Mouse (Mus musculus): ENCODE results near the gene Rps6kc1. TPM values are rescaled to one million over a fixed set of nuclear protein-coding genes. Genes with fewer than 3 reads are reported as not detected.

Gene Rps6kc1
- total and polyA plus RNA-seq, 2 experiments = 8.1 to 9.2 TPM

DNA sequence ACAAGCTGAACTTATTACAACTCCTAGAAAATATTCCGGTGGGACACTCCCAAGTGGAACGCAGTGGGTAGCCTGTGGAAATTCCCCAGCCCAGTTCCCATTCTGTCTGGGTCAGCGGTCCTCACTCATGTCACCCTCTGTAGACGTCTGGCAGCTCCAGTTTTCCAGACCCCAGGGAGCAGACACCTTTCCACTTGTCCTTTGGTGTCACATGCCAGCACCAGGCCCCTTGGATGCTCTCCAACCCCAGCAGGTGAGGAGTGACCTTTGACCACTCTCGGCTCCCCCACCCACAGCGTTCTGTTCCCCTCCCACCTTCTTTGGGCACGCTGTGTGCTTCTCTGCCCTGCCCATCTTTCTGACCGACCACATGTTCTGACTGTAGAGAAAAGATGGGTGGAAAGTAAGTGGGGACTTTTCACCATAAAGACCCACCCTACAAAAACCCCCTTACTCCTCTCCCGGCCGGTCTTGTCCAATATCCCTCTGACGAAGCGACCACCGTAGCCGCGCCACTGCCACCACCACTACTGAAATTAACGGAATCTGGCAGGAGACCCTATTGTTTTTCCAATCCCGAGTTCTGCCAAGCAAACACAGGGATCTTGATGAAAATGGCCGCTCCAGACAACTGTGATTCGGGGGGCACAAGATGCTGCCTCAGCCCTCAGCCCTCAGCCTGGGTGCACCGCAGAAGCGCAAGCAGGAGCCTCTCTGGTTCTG is 246.6 kb downstream of the Rps6kc1 start:
- no peaks in the 10 kb centered on the region for H3K79me2 ChIP-seq (ENCODE audit: control insufficient read depth, insufficient read depth, low read length)
- DNase-seq (ENCODE audit: extremely low read depth, low read depth, low spot score) = no peak
- no peak overlapping the region for H3K27ac ChIP-seq (replicated peaks; ENCODE audit: insufficient read depth, low read depth, low read length)
- no peaks in the 10 kb centered on the region for H3K4me1 ChIP-seq (ENCODE audit: control insufficient read depth, insufficient read depth, low read length)
- no peak overlapping the region for H3K4me3 ChIP-seq (ENCODE audit: insufficient read depth, low read depth, low read length)
- 76% methylated on average over 21 of the region's 21 CpGs for WGBS
- H3K9ac ChIP-seq (ENCODE audit: low read depth, low read length) = no peak overlapping the region
- TF ChIP-seq CTCF (IDR thresholded peaks at IDR 0.05; ENCODE audit: low read depth, low read length) = no peak
- no peaks in the 10 kb centered on the region for H3K27me3 ChIP-seq (ENCODE audit: control insufficient read depth, insufficient read depth, low read length)
- H3K36me3 ChIP-seq (ENCODE audit: control insufficient read depth, insufficient read depth, low read length) = no peaks in the 10 kb centered on the region

DNA sequence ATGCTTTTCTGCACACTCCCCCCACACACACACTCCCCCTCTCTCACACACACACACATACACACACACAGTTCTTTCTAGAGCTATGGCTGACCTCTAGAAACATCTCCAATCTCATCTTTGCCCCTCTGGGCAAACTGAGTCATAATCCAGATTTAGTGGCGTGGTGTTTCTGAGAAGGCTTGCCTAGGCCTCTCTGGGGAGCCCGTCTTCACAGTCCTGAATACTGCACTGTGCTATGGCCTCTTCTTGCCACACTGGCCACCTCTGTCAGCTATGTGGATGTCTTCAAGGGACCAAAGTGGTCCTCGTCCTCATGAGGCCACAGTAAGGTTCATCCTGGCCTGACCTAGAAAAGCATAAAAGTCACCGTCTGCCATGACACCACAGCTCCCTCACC is 247.6 kb downstream of the Rps6kc1 start:
- no peak overlapping the region for H3K9ac ChIP-seq (ENCODE audit: low read depth, low read length)

GRCm38 (mm10) chr1:190662736-190663135 is 248.8 kb downstream of the Rps6kc1 start:
- Histone ChIP-seq H3K36me3 (ENCODE audit: control insufficient read depth, insufficient read depth, low read length) (no peaks in the 10 kb centered on the region), H3K27ac (replicated peaks; ENCODE audit: insufficient read depth, low read depth, low read length) (no peak overlapping the region), H3K9ac (ENCODE audit: low read depth, low read length) (no peak overlapping the region), H3K4me3 (ENCODE audit: insufficient read depth, low read depth, low read length) (no peak overlapping the region), H3K79me2 (ENCODE audit: control insufficient read depth, insufficient read depth, low read length) (no peaks in the 10 kb centered on the region), H3K27me3 (ENCODE audit: control insufficient read depth, insufficient read depth, low read length) (no peaks in the 10 kb centered on the region), H3K4me1 (ENCODE audit: control insufficient read depth, insufficient read depth, low read length) (no peaks in the 10 kb centered on the region)
- TF ChIP-seq POLR2A (IDR thresholded peaks at IDR 0.05; ENCODE audit: extremely low read depth, insufficient read depth, low read length) = no peak
- no peak for TF ChIP-seq CTCF (IDR thresholded peaks at IDR 0.05; ENCODE audit: low read depth, low read length)
- 88% methylated on average over 5 of the region's 5 CpGs for WGBS
- no peak for DNase-seq (ENCODE audit: extremely low read depth, low read depth, low spot score)

More for the DNA sequence above, 247.6 kb downstream of the Rps6kc1 start:
- DNase-seq (ENCODE audit: extremely low read depth, low read depth, low spot score) = no peak
- WGBS = 86% methylated on average over 4 of the region's 4 CpGs
- Histone ChIP-seq H3K36me3 (ENCODE audit: control insufficient read depth, insufficient read depth, low read length) (no peaks in the 10 kb centered on the region), H3K27ac (replicated peaks; ENCODE audit: insufficient read depth, low read depth, low read length) (no peak overlapping the region), H3K79me2 (ENCODE audit: control insufficient read depth, insufficient read depth, low read length) (no peaks in the 10 kb centered on the region), H3K4me1 (ENCODE audit: control insufficient read depth, insufficient read depth, low read length) (no peaks in the 10 kb centered on the region), H3K4me3 (ENCODE audit: insufficient read depth, low read depth, low read length) (no peak overlapping the region), H3K27me3 (ENCODE audit: control insufficient read depth, insufficient read depth, low read length) (no peaks in the 10 kb centered on the region)
- TF ChIP-seq CTCF (IDR thresholded peaks at IDR 0.05; ENCODE audit: low read depth, low read length) (no peak), POLR2A (IDR thresholded peaks at IDR 0.05; ENCODE audit: extremely low read depth, insufficient read depth, low read length) (no peak)

DNA sequence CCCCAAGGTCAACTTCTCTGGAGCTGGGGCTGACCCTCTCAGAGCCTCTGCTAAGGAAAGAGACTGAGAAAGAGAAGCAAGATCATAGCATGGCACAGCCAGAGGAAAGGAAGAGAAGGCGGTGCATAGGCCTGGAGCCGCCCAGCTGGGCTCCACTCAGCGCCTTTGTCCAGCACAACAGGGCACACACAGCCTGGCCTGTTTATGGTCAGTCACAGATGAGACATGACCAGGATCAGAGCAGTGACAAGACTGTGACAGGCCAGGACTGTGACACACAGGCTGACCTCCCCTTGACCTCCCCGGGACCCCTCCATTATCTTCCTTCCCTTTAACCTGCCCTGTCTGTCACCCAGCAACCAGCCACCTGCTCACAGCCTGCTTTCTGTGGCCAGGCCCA is 249.8 kb downstream of the Rps6kc1 start:
- Histone ChIP-seq H3K27ac (replicated peaks; ENCODE audit: insufficient read depth, low read depth, low read length) (no peak overlapping the region), H3K27me3 (ENCODE audit: control insufficient read depth, insufficient read depth, low read length) (no peaks in the 10 kb centered on the region), H3K4me3 (ENCODE audit: insufficient read depth, low read depth, low read length) (no peak overlapping the region), H3K9ac (ENCODE audit: low read depth, low read length) (no peak overlapping the region), H3K79me2 (ENCODE audit: control insufficient read depth, insufficient read depth, low read length) (no peaks in the 10 kb centered on the region), H3K4me1 (ENCODE audit: control insufficient read depth, insufficient read depth, low read length) (no peaks in the 10 kb centered on the region), H3K36me3 (ENCODE audit: control insufficient read depth, insufficient read depth, low read length) (no peaks in the 10 kb centered on the region)
- no peak for DNase-seq (ENCODE audit: extremely low read depth, low read depth, low spot score)
- WGBS = 76% methylated on average over 4 of the region's 4 CpGs
- TF ChIP-seq POLR2A (IDR thresholded peaks at IDR 0.05; ENCODE audit: extremely low read depth, insufficient read depth, low read length) (no peak), CTCF (IDR thresholded peaks at IDR 0.05; ENCODE audit: low read depth, low read length) (no peak)

- H3K27me3 ChIP-seq (ENCODE audit: control insufficient read depth, insufficient read depth, low read length) = no peaks in the 10 kb centered on the region
- no peaks in the 10 kb centered on the region for H3K36me3 ChIP-seq (ENCODE audit: control insufficient read depth, insufficient read depth, low read length)
- no peak for DNase-seq (ENCODE audit: extremely low read depth, low read depth, low spot score)
- H3K79me2 ChIP-seq (ENCODE audit: control insufficient read depth, insufficient read depth, low read length) = no peaks in the 10 kb centered on the region
- no peaks in the 10 kb centered on the region for H3K4me1 ChIP-seq (ENCODE audit: control insufficient read depth, insufficient read depth, low read length)
- no peak overlapping the region for H3K4me3 ChIP-seq (ENCODE audit: insufficient read depth, low read depth, low read length)
- no peak for TF ChIP-seq CTCF (IDR thresholded peaks at IDR 0.05; ENCODE audit: low read depth, low read length)
- no peak for TF ChIP-seq POLR2A (IDR thresholded peaks at IDR 0.05; ENCODE audit: extremely low read depth, insufficient read depth, low read length)
- H3K27ac ChIP-seq (replicated peaks; ENCODE audit: insufficient read depth, low read depth, low read length) = no peak overlapping the region
- no peak overlapping the region for H3K9ac ChIP-seq (ENCODE audit: low read depth, low read length)
- 76% methylated on average over 15 of the region's 15 CpGs for WGBS
These were observed 250.3 kb downstream of the Rps6kc1 start for GRCm38 (mm10) chr1:190661249-190661648.

- Histone ChIP-seq H3K36me3 (ENCODE audit: control insufficient read depth, insufficient read depth, low read length) (no peaks in the 10 kb centered on the region), H3K4me3 (ENCODE audit: insufficient read depth, low read depth, low read length) (no peak overlapping the region), H3K27me3 (ENCODE audit: control insufficient read depth, insufficient read depth, low read length) (no peaks in the 10 kb centered on the region), H3K4me1 (ENCODE audit: control insufficient read depth, insufficient read depth, low read length) (no peaks in the 10 kb centered on the region), H3K9ac (ENCODE audit: low read depth, low read length) (no peak overlapping the region), H3K79me2 (ENCODE audit: control insufficient read depth, insufficient read depth, low read length) (no peaks in the 10 kb centered on the region), H3K27ac (replicated peaks; ENCODE audit: insufficient read depth, low read depth, low read length) (no peak overlapping the region)
- 84% methylated on average over 17 of the region's 17 CpGs for WGBS
- TF ChIP-seq CTCF (IDR thresholded peaks at IDR 0.05; ENCODE audit: low read depth, low read length) = no peak
- TF ChIP-seq POLR2A (IDR thresholded peaks at IDR 0.05; ENCODE audit: extremely low read depth, insufficient read depth, low read length) = no peak
- DNase-seq (ENCODE audit: extremely low read depth, low read depth, low spot score) = no peak
These were observed 251.7 kb downstream of the Rps6kc1 start for GRCm38 (mm10) chr1:190659722-190660502.

Measured in liver, adult 2 months (tissue).